Mouse (Mus musculus) spleen, adult 2 months (tissue): ENCODE results near the gene Atp1a2. TPM values are rescaled to one million over a fixed set of nuclear protein-coding genes. Genes with fewer than 3 reads are reported as not detected.

Source experiments
- DNase-seq, 2 experiments: peaks; one replicate each; pipeline versions ENCODE4 v3.0.0 to v3.0.0-alpha.2; 2012 to 2021; ENCODE audit warnings: low spot score in 2 of 2, low read depth in 1 of 2
- H3K27ac ChIP-seq: fragments of 200-500 bp; 2 replicates; pipeline ENCODE4 v1.5.1; 2012; ENCODE audit warnings: low read length, inconsistent platforms; ENCODE audit not compliant: insufficient read depth
- H3K27me3 ChIP-seq: fragments of 200-500 bp; 2 replicates; pipeline ENCODE4 v1.6.1; 2012; ENCODE audit warnings: mild to moderate bottlenecking, moderate library complexity, low read length, inconsistent platforms; ENCODE audit not compliant: control insufficient read depth, insufficient read depth
- H3K36me3 ChIP-seq: fragments of 200-500 bp; 2 replicates; pipeline ENCODE4 v1.6.1; 2012; ENCODE audit warnings: mild to moderate bottlenecking, low read length, inconsistent platforms; ENCODE audit not compliant: control insufficient read depth, insufficient read depth
- H3K4me1 ChIP-seq: fragments of 200-500 bp; 2 replicates; pipeline ENCODE4 v1.6.1; 2011; ENCODE audit warnings: inconsistent platforms; ENCODE audit not compliant: control insufficient read depth, insufficient read depth, insufficient read length
- H3K4me3 ChIP-seq: fragments of 200-500 bp; 2 replicates; pipeline ENCODE4 v1.5.1; 2011; ENCODE audit warnings: mild to moderate bottlenecking, inconsistent platforms; ENCODE audit not compliant: insufficient read depth, insufficient read length; ENCODE audit errors: extremely low read depth
- CTCF ChIP-seq: fragments of 200-500 bp; IDR thresholded peaks from 2 replicates; pipeline ENCODE4 v1.5.1; 2011; ENCODE audit warnings: mild to moderate bottlenecking, inconsistent platforms; ENCODE audit not compliant: insufficient read depth, insufficient read length, insufficient replicate concordance; ENCODE audit errors: extremely low read depth
- POLR2A ChIP-seq: fragments of 200-500 bp; IDR thresholded peaks from 2 replicates; pipeline ENCODE4 v1.6.1; 2011; ENCODE audit warnings: low read depth, low read length, inconsistent platforms
- WGBS: fragments of 180-500 bp; shearing (Covaris S2); methylation state at CpG from one replicate; pipeline ENCODE4 v1.1.7; 2018; 5-methylcytosine and 5-hydroxymethylcytosine counted together
- polyA plus RNA-seq: library from polyadenylated mRNA; depleted of rRNA; stranded (reverse); fragments of >200 nt; gene quantifications from 2 replicates; pipeline ENCODE4 v1.2.3, GENCODE M21; 2012

The Atp1a2 gene
- polyA plus RNA-seq, 1 experiment = 3.9 TPM

GRCm38 (mm10) chr1:172279768-172280509, 17.9 kb downstream of the Atp1a2 start:
- Histone ChIP-seq H3K36me3 (no peaks in the 10 kb centered on the region), H3K4me1 (peaks cover 13% of the 10 kb centered on the region; the same call in 1 of the 2 replicates), H3K4me3 (no peak overlapping the region), H3K27me3 (no peaks in the 10 kb centered on the region), H3K27ac (no peak overlapping the region)
- WGBS = 82% methylated on average over 16 of the region's 16 CpGs
- no peak for TF ChIP-seq POLR2A
- TF ChIP-seq CTCF = no peak
- no peak for DNase-seq

- WGBS = 93% methylated on average over 13 of the region's 13 CpGs
- Histone ChIP-seq H3K4me3 (no peak overlapping the region), H3K27me3 (no peaks in the 10 kb centered on the region), H3K27ac (no peak overlapping the region), H3K36me3 (no peaks in the 10 kb centered on the region), H3K4me1 (peaks cover 13% of the 10 kb centered on the region; the same call in 1 of the 2 replicates)
- no peak for TF ChIP-seq CTCF
- TF ChIP-seq POLR2A = no peak
- DNase-seq = no peak
These were observed 19.5 kb downstream of the Atp1a2 start for GRCm38 (mm10) chr1:172278328-172278727.

GRCm38 (mm10) chr1:172277172-172277571, 20.7 kb downstream of the Atp1a2 start:
- Histone ChIP-seq H3K4me3 (no peak overlapping the region), H3K36me3 (no peaks in the 10 kb centered on the region), H3K27me3 (no peaks in the 10 kb centered on the region), H3K27ac (peak overlapping the region; percentile 42), H3K4me1 (peaks cover 13% of the 10 kb centered on the region; the same call in 1 of the 2 replicates)
- TF ChIP-seq CTCF (no peak), POLR2A (no peak)
- 2% methylated on average over 3 of the region's 3 CpGs for WGBS
- peak; percentile 54 to 72 for DNase-seq

- Histone ChIP-seq H3K36me3 (no peaks in the 10 kb centered on the region), H3K27ac (no peak overlapping the region), H3K4me3 (no peak overlapping the region), H3K4me1 (peaks cover 13% of the 10 kb centered on the region; the same call in 1 of the 2 replicates), H3K27me3 (no peaks in the 10 kb centered on the region)
- WGBS = 91% methylated on average over 5 of the region's 5 CpGs
- TF ChIP-seq POLR2A (no peak), CTCF (no peak)
- no peak for DNase-seq
These were observed 23.3 kb downstream of the Atp1a2 start for GRCm38 (mm10) chr1:172274547-172274946.

GRCm38 (mm10) chr1:172274116-172274515, 23.7 kb downstream of the Atp1a2 start:
- H3K27me3 ChIP-seq = no peaks in the 10 kb centered on the region
- H3K36me3 ChIP-seq = no peaks in the 10 kb centered on the region
- peaks cover 13% of the 10 kb centered on the region; the same call in 1 of the 2 replicates for H3K4me1 ChIP-seq
- no peak for DNase-seq
- TF ChIP-seq CTCF = no peak
- TF ChIP-seq POLR2A = no peak
- 92% methylated on average over 5 of the region's 5 CpGs for WGBS
- H3K27ac ChIP-seq = no peak overlapping the region
- no peak overlapping the region for H3K4me3 ChIP-seq

- H3K4me1 ChIP-seq = peaks cover 13% of the 10 kb centered on the region; the same call in 1 of the 2 replicates
- no peak for DNase-seq
- no peaks in the 10 kb centered on the region for H3K36me3 ChIP-seq
- WGBS = 81% methylated on average over 6 of the region's 6 CpGs
- no peaks in the 10 kb centered on the region for H3K27me3 ChIP-seq
- H3K27ac ChIP-seq = no peak overlapping the region
- no peak overlapping the region for H3K4me3 ChIP-seq
- TF ChIP-seq CTCF = no peak
- TF ChIP-seq POLR2A = no peak
These were observed 24.5 kb downstream of the Atp1a2 start for GRCm38 (mm10) chr1:172273386-172273785.

GRCm38 (mm10) chr1:172271765-172272164, 26.1 kb downstream of the Atp1a2 start:
- 90% methylated on average over 10 of the region's 10 CpGs for WGBS

More at GRCm38 (mm10) chr1:172271765-172272164, 26.1 kb downstream of the Atp1a2 start:
- no peak overlapping the region for H3K4me3 ChIP-seq
- no peaks in the 10 kb centered on the region for H3K27me3 ChIP-seq
- no peaks in the 10 kb centered on the region for H3K36me3 ChIP-seq
- TF ChIP-seq CTCF (no peak), POLR2A (no peak)
- peaks cover 4% of the 10 kb centered on the region; the same call in 1 of the 2 replicates for H3K4me1 ChIP-seq
- DNase-seq = no peak
- H3K27ac ChIP-seq = no peak overlapping the region
